Mouse (Mus musculus): ENCODE data around the gene Neurl2. TPM values are rescaled to one million over a fixed set of nuclear protein-coding genes. Genes with fewer than 3 reads are reported as not detected.
"Not testable (repeated sequence)": the region's sequence is repeated elsewhere in the genome, so short reads cannot be mapped to it uniquely, and the experiment has no call there.

Neurl2 gene
- 4.8 and 5.4 TPM in 2 replicates for polyA plus RNA-seq (2016; fragmentation: Nextera tagmentation; extraction: Ambion mirVana)

GRCm38 (mm10) chr2:164833314-164833959 lies at the start of gene Neurl2:
Neurl2 (minus strand) TSS chr2:164833456.
- H3K4me1 ChIP-seq, result peaks cover 28% of the 10 kb centered on the region
- peak within 1 kb of the TSS; percentile 92 for H3K27ac ChIP-seq (replicated peaks)
- H3K27me3 ChIP-seq (replicated peaks; ENCODE audit: low read depth, poor library complexity, severe bottlenecking), result no peaks in the 10 kb centered on the region
- H3K4me3 ChIP-seq, result peak within 1 kb of the TSS; percentile 71
- H3K36me3 ChIP-seq (replicated peaks), result peaks cover 38% of the 10 kb centered on the region
- peak; percentile 92 for DNase-seq (ENCODE audit: low spot score)
- H3K9me3 ChIP-seq, result no peaks in the 10 kb centered on the region
- under 1% methylated on average over 31 of the region's 31 CpGs for WGBS

GRCm38 (mm10) chr2:164882619-164883018 lies 49.4 kb upstream of the Neurl2 start:
- no peak overlapping the region for H3K4me3 ChIP-seq
- DNase-seq (ENCODE audit: low spot score), result no peak
- H3K27me3 ChIP-seq (replicated peaks; ENCODE audit: low read depth, poor library complexity, severe bottlenecking), result no peaks in the 10 kb centered on the region
- H3K4me1 ChIP-seq, result peaks cover 24% of the 10 kb centered on the region
- no peak overlapping the region; the same call in 1 of the 2 replicates for H3K27ac ChIP-seq (replicated peaks)
- peaks cover 54% of the 10 kb centered on the region for H3K36me3 ChIP-seq (replicated peaks)
- WGBS, result 69% methylated on average over 9 of the region's 9 CpGs
- H3K9me3 ChIP-seq, result no peaks in the 10 kb centered on the region

GRCm38 (mm10) chr2:164879568-164880277 lies 46.5 kb upstream of the Neurl2 start:
- Histone ChIP-seq H3K27ac (replicated peaks) (peak overlapping the region; percentile 100), H3K9me3 (no peaks in the 10 kb centered on the region), H3K4me1 (peaks cover 33% of the 10 kb centered on the region), H3K36me3 (replicated peaks) (peaks cover 32% of the 10 kb centered on the region), H3K27me3 (replicated peaks; ENCODE audit: low read depth, poor library complexity, severe bottlenecking) (no peaks in the 10 kb centered on the region), H3K4me3 (peak overlapping the region; percentile 90)
- WGBS, result 2% methylated on average over 71 of the region's 72 CpGs
- peak; percentile 99 for DNase-seq (ENCODE audit: low spot score)

GRCm38 (mm10) chr2:164879228-164879567 lies 45.9 kb upstream of the Neurl2 start, which contains the start of gene Pcif1:
Pcif1 (plus strand) TSS chr2:164879304.
- Histone ChIP-seq H3K4me1 (peaks cover 38% of the 10 kb centered on the region), H3K27ac (replicated peaks) (peak within 1 kb of the TSS; percentile 100), H3K36me3 (replicated peaks) (peaks cover 26% of the 10 kb centered on the region), H3K27me3 (replicated peaks; ENCODE audit: low read depth, poor library complexity, severe bottlenecking) (no peaks in the 10 kb centered on the region), H3K4me3 (peak within 1 kb of the TSS; percentile 90), H3K9me3 (no peaks in the 10 kb centered on the region)
- peak; percentile 96 for DNase-seq (ENCODE audit: low spot score)
- under 1% methylated on average over 40 of the region's 40 CpGs for WGBS

GRCm38 (mm10) chr2:164878509-164879227 lies 45.4 kb upstream of the Neurl2 start:
- peak; percentile 62 for DNase-seq (ENCODE audit: low spot score)
- Histone ChIP-seq H3K36me3 (replicated peaks) (peaks cover 21% of the 10 kb centered on the region), H3K4me1 (peaks cover 43% of the 10 kb centered on the region), H3K9me3 (no peaks in the 10 kb centered on the region), H3K27ac (replicated peaks) (peak overlapping the region; percentile 100), H3K27me3 (replicated peaks; ENCODE audit: low read depth, poor library complexity, severe bottlenecking) (no peaks in the 10 kb centered on the region), H3K4me3 (peak overlapping the region; percentile 90)
- WGBS, result 2% methylated on average over 28 of the region's 28 CpGs

GRCm38 (mm10) chr2:164877376-164878215 lies 44.3 kb upstream of the Neurl2 start:
- H3K27me3 ChIP-seq (replicated peaks; ENCODE audit: low read depth, poor library complexity, severe bottlenecking); H3K27ac ChIP-seq (replicated peaks); H3K9me3 ChIP-seq; DNase-seq (ENCODE audit: low spot score): not testable (repeated sequence)
- WGBS, result 72% methylated on average over 11 of the region's 11 CpGs
- Histone ChIP-seq H3K4me1 (peaks cover 40% of the 10 kb centered on the region), H3K36me3 (replicated peaks) (peaks cover 10% of the 10 kb centered on the region), H3K4me3 (peak overlapping the region; percentile 90)

GRCm38 (mm10) chr2:164875648-164876047 lies 42.4 kb upstream of the Neurl2 start:
- peaks cover 36% of the 10 kb centered on the region for H3K4me1 ChIP-seq
- H3K4me3 ChIP-seq; H3K36me3 ChIP-seq (replicated peaks); H3K27me3 ChIP-seq (replicated peaks; ENCODE audit: low read depth, poor library complexity, severe bottlenecking); DNase-seq (ENCODE audit: low spot score); H3K9me3 ChIP-seq; H3K27ac ChIP-seq (replicated peaks): not testable (repeated sequence)
- 46% methylated on average over 2 of the region's 2 CpGs for WGBS

- Histone ChIP-seq H3K4me1 (peaks cover 28% of the 10 kb centered on the region), H3K27me3 (replicated peaks; ENCODE audit: low read depth, poor library complexity, severe bottlenecking) (no peaks in the 10 kb centered on the region), H3K27ac (replicated peaks) (peak overlapping the region; percentile 60), H3K4me3 (no peak overlapping the region; the same call in 1 of the 2 replicates), H3K36me3 (replicated peaks) (peaks cover 9% of the 10 kb centered on the region), H3K9me3 (no peaks in the 10 kb centered on the region)
- no peak for DNase-seq (ENCODE audit: low spot score)
- 36% methylated on average over 1 of the region's 1 CpGs for WGBS
These were observed 41.0 kb upstream of the Neurl2 start for GRCm38 (mm10) chr2:164874239-164874769.

- Histone ChIP-seq H3K36me3 (replicated peaks) (peaks cover 9% of the 10 kb centered on the region), H3K4me1 (peaks cover 26% of the 10 kb centered on the region), H3K27ac (replicated peaks) (no peak overlapping the region), H3K9me3 (no peaks in the 10 kb centered on the region), H3K27me3 (replicated peaks; ENCODE audit: low read depth, poor library complexity, severe bottlenecking) (no peaks in the 10 kb centered on the region), H3K4me3 (no peak overlapping the region)
- WGBS, result 74% methylated on average over 3 of the region's 3 CpGs
- no peak for DNase-seq (ENCODE audit: low spot score)
These were observed 40.4 kb upstream of the Neurl2 start for GRCm38 (mm10) chr2:164873621-164874020.

GRCm38 (mm10) chr2:164871602-164872303 lies 38.5 kb upstream of the Neurl2 start:
- WGBS, result 52% methylated on average over 6 of the region's 6 CpGs
- no peak overlapping the region for H3K27ac ChIP-seq (replicated peaks)
- H3K27me3 ChIP-seq (replicated peaks; ENCODE audit: low read depth, poor library complexity, severe bottlenecking), result no peaks in the 10 kb centered on the region
- DNase-seq (ENCODE audit: low spot score), result no peak
- no peaks in the 10 kb centered on the region for H3K9me3 ChIP-seq
- peaks cover 16% of the 10 kb centered on the region for H3K4me1 ChIP-seq
- H3K4me3 ChIP-seq, result no peak overlapping the region
- no peaks in the 10 kb centered on the region for H3K36me3 ChIP-seq (replicated peaks)

GRCm38 (mm10) chr2:164868491-164868890 lies 35.2 kb upstream of the Neurl2 start:
- Histone ChIP-seq H3K27ac (replicated peaks) (no peak overlapping the region), H3K27me3 (replicated peaks; ENCODE audit: low read depth, poor library complexity, severe bottlenecking) (no peaks in the 10 kb centered on the region), H3K4me3 (no peak overlapping the region), H3K4me1 (no peaks in the 10 kb centered on the region; the same call in 1 of the 2 replicates), H3K9me3 (no peaks in the 10 kb centered on the region), H3K36me3 (replicated peaks) (no peaks in the 10 kb centered on the region)
- WGBS, result 85% methylated on average over 7 of the region's 7 CpGs
- DNase-seq (ENCODE audit: low spot score), result no peak

Measured in embryonic facial prominence, embryonic 10.5 days (tissue).